ENCODE assay signal across 8 mouse cellular contexts in genomic region chr4:141278154-141278553, GRCm38 (mm10). TPM values are rescaled to one million over a fixed set of nuclear protein-coding genes. Genes with fewer than 3 reads are reported as not detected.
DNase-seq lines count a peak whose midpoint lies in the region; ATAC-seq and TF ChIP-seq lines count a peak whose summit lies in the region.

No protein-coding gene starts in this region.

- H3K27me3 ChIP-seq in hindbrain, embryonic 13.5 days, result peaks cover 27% of the 10 kb centered on the region
- no peaks in the 10 kb centered on the region for H3K27me3 ChIP-seq in myocyte (ENCODE audit: control insufficient read depth, insufficient read depth, insufficient read length)

- H3K9me3 ChIP-seq in hindbrain, embryonic 13.5 days, result no peaks in the 10 kb centered on the region

- peak overlapping the region; percentile 64 for H3K4me3 ChIP-seq in gastrocnemius, adult 2 months
- H3K4me3 ChIP-seq in hindbrain, embryonic 13.5 days, result no peak overlapping the region
- H3K4me3 ChIP-seq in myocyte, result peak overlapping the region; percentile 29

- no peaks in the 10 kb centered on the region for H3K36me3 ChIP-seq in hindbrain, embryonic 13.5 days
- no peaks in the 10 kb centered on the region for H3K36me3 ChIP-seq in myocyte (ENCODE audit: control insufficient read depth, insufficient read depth)

- 71% methylated on average over 7 of the region's 7 CpGs for WGBS in hindbrain, embryonic 13.5 days

- no peak overlapping the region for H3K9ac ChIP-seq in hindbrain, embryonic 13.5 days

- H3K4me1 ChIP-seq in hindbrain, embryonic 13.5 days (replicated peaks), result peaks cover 33% of the 10 kb centered on the region

- H3K27ac ChIP-seq in gastrocnemius, adult 2 months, result peak overlapping the region; percentile 84
- peak overlapping the region; percentile 55 for H3K27ac ChIP-seq in hindbrain, embryonic 13.5 days

- peak; percentile 30; the same call in 1 of the 2 replicates for TF ChIP-seq CTCF in gastrocnemius, adult 2 months (IDR thresholded peaks at IDR 0.05)

- H3K79me2 ChIP-seq in myocyte (ENCODE audit: control insufficient read depth, insufficient read depth), result no peaks in the 10 kb centered on the region

- peak; percentile 85 for DNase-seq in adrenal gland, postnatal 14 days
- peak; percentile 88 for DNase-seq in gastrocnemius, adult 2 months
- peak; percentile 44 for DNase-seq in liver
- no peak for DNase-seq in layer of hippocampus, postnatal 25 days (ENCODE audit: extremely low spot score in 1 of 2, low spot score in 1 of 2)
- no peak for DNase-seq in cerebellum, adult 8-10 months
- no peak for DNase-seq in thymus, postnatal 4 days

- intact Hi-C loops in gastrocnemius, adult 2 months (cut with DNase I), result no loop called here

- no peak overlapping the region for H3K4me2 ChIP-seq in hindbrain, embryonic 13.5 days
- peak overlapping the region; percentile 97 for H3K4me2 ChIP-seq in myocyte (ENCODE audit: low read depth)

- ATAC-seq in hindbrain, embryonic 13.5 days (ENCODE audit: low FRiP score), result no peak

- peak; percentile 73 for TF ChIP-seq POLR2A in myocyte (IDR thresholded peaks at IDR 0.05; ENCODE audit: insufficient read length, low read depth)

- peak overlapping the region; percentile 13 for H3ac ChIP-seq in myocyte (ENCODE audit: control insufficient read depth, insufficient read length)

TF ChIP-seq in myocyte, 11 proteins besides CTCF, POLR2A, EP300 and RAD21:
- TF ChIP-seq USF1 (IDR thresholded peaks at IDR 0.05; ENCODE audit: low read depth) (no peak), MYOD1 (IDR thresholded peaks at IDR 0.05; ENCODE audit: control insufficient read depth in 1 of 3, insufficient read length in 2 of 3, low read depth in 2 of 3) (peak in 1 of 3 experiments; percentile 7), SRF (IDR thresholded peaks at IDR 0.05; ENCODE audit: control insufficient read depth, insufficient read length, low read depth) (no peak), MYOG (IDR thresholded peaks at IDR 0.05; ENCODE audit: control insufficient read depth in 1 of 3, insufficient read depth in 1 of 3, insufficient read length in 2 of 3, low read depth in 2 of 3) (no peak), POLR2AphosphoS2 (IDR thresholded peaks at IDR 0.05; ENCODE audit: insufficient read length, low read depth) (peak; percentile 81), REST (IDR thresholded peaks at IDR 0.05; ENCODE audit: insufficient read depth, insufficient read length) (no peak), E2F4 (IDR thresholded peaks at IDR 0.05; ENCODE audit: insufficient read depth) (no peak), MAX (IDR thresholded peaks at IDR 0.05; ENCODE audit: low read depth) (no peak), TCF12 (IDR thresholded peaks at IDR 0.05; ENCODE audit: insufficient read depth, poor library complexity, severe bottlenecking) (no peak), TCF3 (IDR thresholded peaks at IDR 0.05; ENCODE audit: insufficient read length, low read depth) (no peak), CEBPB (IDR thresholded peaks at IDR 0.05; ENCODE audit: insufficient read depth, poor library complexity, severe bottlenecking) (no peak)

RNA-seq across cellular contexts. Expression of gene Epha2, which starts 22.9 kb away (rescaled TPM):
- total RNA-seq in adrenal gland, postnatal 14 days (2021), result 18.8 and 19.4 TPM in 2 replicates
- 1 to 10 TPM; 1.8 to 2.6 TPM for total RNA-seq in gastrocnemius, adult 2 months (2021)
- 1.5 and 1.8 TPM in 2 replicates for polyA plus RNA-seq in hindbrain, embryonic 13.5 days (2015; fragmentation: Nextera tagmentation; extraction: Ambion mirVana)
- 46.8 TPM for polyA plus RNA-seq in myocyte (2012; fragmentation: generic; extraction: Trizol)
- total RNA-seq in layer of hippocampus, postnatal 25 days (2021), result 1 to 10 TPM in 1 of 2 experiments, under 1 TPM in 1; 0.99 to 1.4 TPM

RNA-seq across cellular contexts. Expression of gene Arhgef19, which starts 38.9 kb away (rescaled TPM):
- total RNA-seq in adrenal gland, postnatal 14 days (2021), result 35.9 and 36.8 TPM in 2 replicates
- under 1 TPM; 0.31 to 0.33 TPM for total RNA-seq in gastrocnemius, adult 2 months (2021)
- 1.4 TPM in 2 replicates for polyA plus RNA-seq in hindbrain, embryonic 13.5 days (2015; fragmentation: Nextera tagmentation; extraction: Ambion mirVana)
- 28.6 TPM for polyA plus RNA-seq in myocyte (2012; fragmentation: generic; extraction: Trizol)
- 10 to 100 TPM; 15.1 to 21.6 TPM for total RNA-seq in layer of hippocampus, postnatal 25 days (2021)

Comparison
In these comparisons a context has a peak if more than half of its experiments do, and no peak if none do; other contexts are left out.
1. DNase-seq: peak in adrenal gland, postnatal 14 days (single experiment), gastrocnemius, adult 2 months (single experiment) and liver (single experiment); none in layer of hippocampus, postnatal 25 days (0 of 2), cerebellum, adult 8-10 months (single experiment) and thymus, postnatal 4 days (single experiment).
2. RNA of gene Arhgef19, which starts 38.9 kb away (total RNA-seq): 35.9 to 36.8 TPM in adrenal gland, postnatal 14 days and 15.1 to 21.6 TPM in layer of hippocampus, postnatal 25 days; 0.31 to 0.33 TPM in gastrocnemius, adult 2 months; every median in the first group is over 10 times any median in the second.